Mouse (Mus musculus) layer of hippocampus, adult 2 months (tissue): ENCODE measurements around the gene Spc24. TPM values are rescaled to one million over a fixed set of nuclear protein-coding genes. Genes with fewer than 3 reads are reported as not detected.

ENCODE experiments used
- DNase-seq, 2 experiments: peaks; one replicate each; pipeline ENCODE4 v3.0.0; 2022; ENCODE audit warnings: low spot score in 2 of 2
- H3K27ac ChIP-seq: fragments of 200-600 bp; 2 replicates; pipeline ENCODE4 v1.8.1; 2022
- H3K4me3 ChIP-seq: fragments of 200-600 bp; 2 replicates; pipeline ENCODE4 v1.8.1; 2022; ENCODE audit warnings: mild to moderate bottlenecking
- CTCF ChIP-seq: fragments of 200-600 bp; conservative IDR thresholded peaks from 2 replicates; pipeline ENCODE4 v1.8.1; 2022; ENCODE audit warnings: antibody characterized with exemption, mild to moderate bottlenecking, moderate library complexity
- total RNA-seq, 2 experiments: library from RNA; stranded (reverse); gene quantifications; 2 replicates each; pipeline ENCODE4 v1.2.3; 2021

The Spc24 gene
- total RNA-seq, 2 experiments from 2014 or later, result 2.2 to 2.9 TPM

- H3K27ac ChIP-seq, result no peak overlapping the region
- H3K4me3 ChIP-seq, result no peak overlapping the region
- no peak for DNase-seq
- no peak for TF ChIP-seq CTCF
These were observed 26.7 kb downstream of the Spc24 start for GRCm38 (mm10) chr9:21733446-21733845.

DNA sequence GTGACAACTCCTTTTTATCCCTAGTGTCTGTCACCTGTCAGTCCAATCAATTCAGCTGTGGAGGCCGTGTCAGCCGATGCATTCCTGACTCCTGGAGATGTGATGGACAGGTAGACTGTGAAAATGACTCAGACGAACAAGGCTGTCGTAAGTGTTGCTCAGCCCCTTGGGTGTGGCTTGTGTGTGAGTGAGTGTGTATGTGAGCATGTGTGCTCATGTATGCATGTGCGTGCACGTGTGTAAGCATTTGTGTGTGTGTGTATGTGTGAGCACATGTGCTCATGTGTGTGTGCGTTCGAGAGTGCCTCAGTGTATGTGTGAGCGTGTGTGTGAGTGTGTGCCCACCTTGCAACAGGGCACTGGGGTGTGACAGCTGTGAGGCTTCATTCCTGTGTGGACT lies 27.8 kb downstream of the Spc24 start:
- TF ChIP-seq CTCF, result no peak
- H3K4me3 ChIP-seq, result no peak overlapping the region
- no peak overlapping the region for H3K27ac ChIP-seq
- no peak for DNase-seq

DNA sequence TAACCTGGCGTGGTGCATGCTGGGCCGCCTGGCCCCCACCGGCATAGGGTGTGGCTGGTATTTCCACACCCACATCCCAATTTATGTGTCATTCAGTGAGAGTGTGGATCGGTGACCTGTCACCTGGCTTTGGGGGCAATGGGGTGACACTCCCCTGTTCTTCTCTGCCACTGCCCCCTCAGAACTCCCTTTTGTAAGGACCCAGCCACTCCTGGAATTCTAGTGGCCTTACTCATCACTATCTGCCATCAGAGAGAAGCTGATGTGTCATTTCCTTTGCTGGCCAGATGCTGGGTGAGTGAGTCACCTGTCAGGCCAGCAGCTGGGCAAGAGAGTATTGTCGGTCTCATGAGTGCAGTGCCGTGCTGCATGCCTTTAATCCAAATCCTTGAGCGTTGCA lies 30.8 kb downstream of the Spc24 start:
- Histone ChIP-seq H3K4me3 (no peak overlapping the region), H3K27ac (no peak overlapping the region; the same call in 1 of the 2 replicates)
- no peak for TF ChIP-seq CTCF
- no peak for DNase-seq

- no peak for TF ChIP-seq CTCF
- no peak for DNase-seq
- Histone ChIP-seq H3K4me3 (no peak overlapping the region), H3K27ac (no peak overlapping the region)
These were observed 31.8 kb downstream of the Spc24 start for GRCm38 (mm10) chr9:21728261-21728832.

DNA sequence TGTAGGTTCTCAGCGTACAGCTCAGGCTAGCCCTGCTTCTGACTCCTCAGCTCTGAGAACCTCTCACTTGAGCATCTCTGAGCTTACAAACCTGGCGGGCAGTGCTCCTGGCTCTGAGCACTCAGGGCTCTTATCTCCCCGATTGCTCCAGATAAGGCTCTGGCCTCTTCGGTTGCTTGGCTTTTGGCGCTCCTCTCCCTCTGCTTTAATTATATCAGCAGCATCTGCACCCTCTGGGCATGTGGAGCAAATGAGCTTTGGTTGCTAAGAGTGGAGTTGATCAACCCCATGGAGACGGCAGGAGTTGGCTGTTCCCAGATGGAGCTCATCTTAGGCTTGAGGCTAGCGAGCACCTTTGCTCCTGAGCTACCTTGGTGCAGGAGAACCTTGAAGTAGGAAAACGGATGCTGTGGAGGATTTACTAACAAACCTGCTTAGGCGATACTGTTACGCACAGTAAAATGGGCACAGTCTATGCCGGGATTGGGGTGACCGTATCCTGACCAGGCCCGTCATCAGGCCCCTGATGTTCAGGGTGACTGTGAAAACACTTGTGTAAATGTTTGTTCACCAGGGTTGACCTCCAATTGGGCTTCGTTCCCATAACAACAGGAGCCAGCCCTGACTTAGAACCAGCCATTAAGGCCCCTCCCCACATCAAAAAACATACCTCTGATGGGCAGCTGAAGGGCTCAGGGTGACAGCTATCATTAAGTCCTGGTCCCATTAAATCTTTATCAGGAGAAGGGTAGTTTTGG lies 33.7 kb downstream of the Spc24 start:
- H3K27ac ChIP-seq, result peak overlapping the region; percentile 91
- no peak for TF ChIP-seq CTCF
- H3K4me3 ChIP-seq, result no peak overlapping the region; the same call in 1 of the 2 replicates
- DNase-seq, result no peak

GRCm38 (mm10) chr9:21725224-21726121 lies 34.6 kb downstream of the Spc24 start:
- no peak for TF ChIP-seq CTCF
- H3K27ac ChIP-seq, result peak overlapping the region; percentile 91
- peak overlapping the region; percentile 95 for H3K4me3 ChIP-seq
- no peak for DNase-seq

GRCm38 (mm10) chr9:21724147-21724536 lies 36.0 kb downstream of the Spc24 start:
- no peak for TF ChIP-seq CTCF
- H3K4me3 ChIP-seq, result peak overlapping the region; percentile 95
- peak overlapping the region; percentile 91 for H3K27ac ChIP-seq
- DNase-seq, result peak; percentile 88 to 94

DNA sequence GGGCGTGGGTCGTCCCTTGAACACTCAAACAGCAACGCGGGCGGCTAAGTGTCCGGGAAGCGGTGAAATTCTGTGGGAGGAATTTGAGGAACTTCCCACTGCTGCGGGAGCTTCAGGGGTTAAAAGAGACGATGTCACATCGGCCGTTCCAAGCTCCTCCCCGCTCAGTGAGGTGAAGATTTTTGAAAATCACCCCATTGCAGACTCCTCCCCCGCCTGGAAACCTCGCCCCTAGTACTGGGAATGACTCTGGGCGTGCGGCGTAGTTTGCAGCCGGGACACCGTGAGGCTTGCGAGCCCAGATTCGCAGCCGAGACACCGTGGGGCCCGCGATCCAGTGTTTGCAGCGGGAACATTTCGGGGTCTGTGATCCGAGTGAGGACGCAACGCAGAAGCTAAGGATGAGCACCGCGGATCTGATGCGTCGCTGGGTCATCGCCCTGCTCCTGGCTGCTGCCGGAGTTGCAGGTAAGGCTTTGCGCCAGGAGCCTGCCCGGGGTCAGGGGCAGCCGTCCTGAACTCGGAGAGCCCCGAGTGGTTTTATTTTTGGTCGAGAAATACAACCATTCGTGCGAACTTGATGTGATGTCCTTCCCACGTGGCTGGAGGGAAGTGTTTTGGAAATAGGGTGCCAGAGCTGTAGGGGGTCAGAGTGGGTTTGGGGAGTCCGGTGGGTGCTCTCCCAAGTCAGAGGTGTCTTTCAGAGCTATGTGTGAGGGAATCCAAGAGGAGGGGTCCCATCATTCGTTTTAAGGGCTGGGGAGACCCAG lies 36.5 kb downstream of the Spc24 start, which contains the start of gene Ldlr:
TSS of gene Ldlr (plus strand) at position 107 of the 770 bp plus-strand sequence.
- peak within 1 kb of the TSS; percentile 95 for H3K4me3 ChIP-seq
- peak within 1 kb of the TSS; percentile 91 for H3K27ac ChIP-seq
- TF ChIP-seq CTCF, result no peak
- DNase-seq, result peak; percentile 69 to 75

DNA sequence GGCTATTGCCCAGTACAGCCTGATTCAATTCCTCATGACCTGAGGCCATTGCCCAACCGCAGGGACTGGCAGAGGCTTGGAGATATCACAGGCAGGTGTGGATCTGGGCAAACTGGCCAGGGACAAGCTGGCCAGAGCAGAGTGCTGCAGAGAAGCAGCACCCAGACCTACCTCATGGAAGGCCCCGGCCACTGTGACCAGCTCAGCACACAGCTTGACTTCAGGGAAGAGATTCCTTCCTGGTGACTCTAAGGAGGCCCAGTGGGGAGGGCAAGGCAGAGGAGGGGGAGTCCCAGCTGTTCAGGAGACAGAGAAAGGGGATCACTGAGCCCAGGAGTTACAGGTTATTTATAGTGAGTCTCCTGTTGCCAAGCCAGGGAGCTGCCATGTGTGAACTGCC lies 39.1 kb downstream of the Spc24 start:
- no peak for DNase-seq
- TF ChIP-seq CTCF, result no peak
- Histone ChIP-seq H3K27ac (no peak overlapping the region), H3K4me3 (no peak overlapping the region)

GRCm38 (mm10) chr9:21717015-21717414 lies 43.1 kb downstream of the Spc24 start:
- no peak overlapping the region for H3K4me3 ChIP-seq
- H3K27ac ChIP-seq, result no peak overlapping the region
- TF ChIP-seq CTCF, result no peak
- no peak for DNase-seq

- H3K27ac ChIP-seq, result no peak overlapping the region
- no peak for TF ChIP-seq CTCF
- no peak overlapping the region for H3K4me3 ChIP-seq
- no peak for DNase-seq
These were observed 44.8 kb downstream of the Spc24 start for GRCm38 (mm10) chr9:21715298-21715697.

GRCm38 (mm10) chr9:21709340-21709739 lies 50.8 kb downstream of the Spc24 start:
- no peak overlapping the region for H3K27ac ChIP-seq
- no peak overlapping the region for H3K4me3 ChIP-seq
- DNase-seq, result no peak
- no peak for TF ChIP-seq CTCF
